Mouse (Mus musculus): ENCODE measurements around the gene Sptssb.

- TF ChIP-seq CTCF (IDR thresholded peaks at IDR 0.05) (no peak), EP300 (IDR thresholded peaks at IDR 0.05) (no peak)
Measured at GRCm38 (mm10) chr3:69800829-69801384, 58.8 kb downstream of the Sptssb start.
